Mouse (Mus musculus): ENCODE results near the gene C130050O18Rik.

DNA sequence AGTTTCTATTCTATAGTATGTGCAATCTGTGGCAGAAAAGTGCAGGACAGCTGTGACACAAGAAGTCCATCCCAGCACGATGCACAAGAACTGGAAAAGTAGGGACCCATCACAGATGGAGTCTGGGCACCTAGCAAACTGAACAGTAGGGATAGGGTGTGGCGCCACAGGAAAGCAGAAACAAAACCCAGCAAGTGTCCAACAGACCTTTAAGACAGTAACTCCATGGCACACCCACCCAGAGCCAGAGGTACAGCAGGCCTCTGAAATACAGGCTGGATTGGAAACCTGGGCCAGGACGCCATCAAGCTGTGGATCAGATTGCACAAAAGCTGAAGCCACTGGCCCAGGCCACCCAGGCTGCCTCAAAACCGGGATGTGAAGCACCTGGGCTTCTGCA is 37.9 kb downstream of the C130050O18Rik start:
- TF ChIP-seq CTCF (IDR thresholded peaks at IDR 0.05; ENCODE audit: low read depth, low read length) (no peak), GATA1 (IDR thresholded peaks at IDR 0.05; ENCODE audit: borderline replicate concordance, low read length) (no peak), GATA2 (IDR thresholded peaks at IDR 0.05; ENCODE audit: borderline replicate concordance, low read depth, low read length) (no peak), TAL1 (conservative IDR thresholded peaks at IDR 0.05; ENCODE audit: low read depth, low read length) (no peak)

All from G1E (cell line).